Mouse (Mus musculus): ENCODE measurements around the gene Gsg1l.

The Gsg1l gene

DNA sequence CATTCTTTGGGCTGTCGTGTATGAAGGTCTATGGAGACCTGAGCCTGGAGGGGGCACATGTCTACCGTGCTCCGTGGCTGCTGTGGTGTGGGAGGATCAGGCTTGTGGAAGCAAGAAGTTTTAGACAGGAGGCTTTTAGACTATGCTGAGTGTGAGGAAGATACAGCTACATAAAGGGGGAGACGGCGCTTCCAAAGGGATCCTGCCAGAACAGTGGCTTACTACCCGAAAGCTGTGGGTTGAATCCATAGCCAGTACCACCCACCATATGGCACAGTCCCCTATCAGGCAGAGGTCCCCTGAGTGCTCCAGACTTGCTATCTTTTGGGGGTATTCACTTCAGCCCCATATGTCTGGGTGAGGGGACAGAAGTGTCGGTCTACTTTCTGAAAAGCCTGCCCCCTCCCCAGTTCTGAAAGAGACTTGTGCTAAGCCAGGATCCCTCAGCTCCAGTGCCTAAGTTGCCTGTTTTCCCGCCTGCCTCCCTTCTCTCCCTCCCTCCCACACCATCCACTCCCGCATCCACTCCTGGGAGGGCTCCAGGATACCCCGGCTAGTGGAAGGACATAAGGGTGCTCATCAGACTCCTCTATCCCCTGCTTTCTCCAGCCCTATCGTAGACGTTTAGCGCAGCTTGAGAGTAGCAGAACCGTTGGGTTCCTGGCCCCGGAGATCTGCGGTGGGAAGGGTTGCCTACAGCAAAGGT lies 1.1 kb downstream of the Gsg1l start:
- no peak for DNase-seq (ENCODE audit: low read depth)

DNA sequence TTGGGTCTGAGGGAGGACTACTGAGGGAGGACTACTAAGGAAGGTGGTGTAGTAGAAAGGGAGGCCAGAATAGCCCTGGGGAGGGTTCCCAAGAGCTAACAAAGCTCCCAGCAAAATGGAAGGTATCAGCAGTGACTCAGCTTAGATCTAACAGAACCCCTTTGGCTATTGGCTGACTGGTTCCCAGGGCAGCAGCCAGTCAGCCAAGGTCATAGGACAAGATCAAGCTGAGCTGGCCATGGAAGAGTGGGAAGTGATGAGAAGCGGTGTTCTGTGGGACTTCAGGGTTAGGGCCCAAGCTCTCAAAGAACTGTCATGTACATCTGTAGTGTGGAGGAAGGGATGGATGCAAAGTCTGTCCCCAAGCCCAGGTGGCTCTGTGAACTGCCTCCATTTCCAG lies 5.3 kb downstream of the Gsg1l start:
- no peak for DNase-seq (ENCODE audit: low read depth)

DNA sequence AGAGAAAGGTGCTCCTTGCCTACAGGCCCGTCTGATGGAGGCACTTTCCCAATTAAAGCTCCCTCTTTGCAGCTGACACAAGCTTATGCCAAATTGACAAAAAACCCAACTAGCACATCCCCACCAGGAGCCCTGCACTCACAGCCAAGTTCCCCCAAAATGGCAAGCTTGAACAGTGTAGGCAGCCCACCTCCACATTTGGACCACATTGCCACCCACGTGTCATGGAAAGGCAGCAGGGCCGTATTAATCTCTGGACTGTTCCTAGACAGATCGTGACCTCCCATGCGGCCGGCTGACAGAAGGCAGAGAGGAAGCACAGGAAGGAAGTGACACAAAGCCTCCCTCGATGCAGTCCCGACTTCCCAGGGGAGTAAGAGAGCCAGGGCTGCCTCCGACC lies 7.2 kb downstream of the Gsg1l start:
- DNase-seq (ENCODE audit: low read depth), result no peak

DNA sequence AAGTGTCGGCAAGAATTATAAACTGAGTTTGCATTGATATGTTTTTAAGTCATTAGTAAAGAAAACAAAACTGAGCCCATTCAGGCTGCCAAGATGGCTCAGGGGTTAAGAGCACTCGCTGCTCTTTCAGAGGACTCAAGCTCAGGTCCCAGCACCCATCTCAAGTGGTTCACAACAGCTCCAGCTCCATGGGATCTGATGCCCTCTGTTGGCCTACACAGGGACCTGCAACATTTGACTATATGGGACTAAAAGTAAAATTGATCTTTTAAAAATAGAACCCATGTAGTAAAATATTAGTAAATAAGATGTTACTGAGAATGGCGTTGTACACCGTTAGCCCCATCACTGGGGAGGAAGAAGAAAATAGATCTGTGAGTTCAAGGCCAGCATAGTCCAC lies 11.9 kb downstream of the Gsg1l start:
- no peak for DNase-seq (ENCODE audit: low read depth)

DNA sequence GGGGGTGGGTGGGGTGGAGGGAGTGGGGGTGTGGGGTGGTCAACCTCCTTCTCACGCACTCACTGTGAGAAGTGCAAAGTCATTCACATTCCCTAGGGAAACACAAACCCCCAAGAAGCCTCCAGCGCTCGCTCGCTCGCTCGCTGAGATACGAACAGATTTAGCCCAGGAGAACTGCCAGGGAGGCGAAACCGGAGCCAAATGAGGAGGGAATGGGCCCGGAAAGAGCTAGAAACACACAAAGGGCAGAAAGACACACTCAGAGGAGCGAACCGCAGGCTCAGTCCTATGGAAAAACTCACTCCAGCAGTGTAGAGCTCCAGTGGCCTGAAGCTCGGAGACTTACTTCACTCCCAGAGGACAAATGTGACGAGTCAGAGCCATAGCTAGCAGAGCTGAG lies 15.4 kb downstream of the Gsg1l start:
- DNase-seq (ENCODE audit: low read depth), result no peak

DNA sequence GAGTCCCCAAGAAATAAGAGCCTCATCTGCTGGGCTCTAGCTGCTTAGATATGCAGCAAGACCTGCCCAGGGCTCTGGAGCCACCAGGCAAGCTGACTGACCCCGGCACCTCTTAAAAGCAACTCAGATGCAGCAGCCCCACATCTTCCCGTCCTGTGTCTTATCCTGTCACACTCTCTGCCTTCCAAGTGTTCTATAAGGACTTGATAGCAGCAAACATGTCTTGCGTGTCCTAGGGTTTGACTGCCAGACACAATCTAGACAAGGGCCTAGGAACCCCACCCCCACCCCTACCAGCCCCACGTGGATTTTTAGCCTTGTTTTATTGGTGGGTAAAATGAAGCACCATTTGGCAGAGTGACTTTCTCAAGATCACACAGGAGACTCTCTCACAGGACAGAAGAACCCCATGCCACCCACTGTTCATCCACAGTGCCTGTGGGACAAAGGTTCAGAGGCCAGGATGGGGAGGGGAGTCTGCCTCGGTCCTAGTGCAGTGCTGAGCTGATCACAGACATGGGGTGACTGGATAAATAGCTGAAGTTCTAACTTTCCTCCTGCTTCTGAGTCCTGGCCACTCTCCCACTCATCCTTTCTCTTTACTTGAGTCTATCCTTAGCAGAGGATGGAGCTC lies 16.9 kb downstream of the Gsg1l start:
- DNase-seq (ENCODE audit: low read depth), result no peak

DNA sequence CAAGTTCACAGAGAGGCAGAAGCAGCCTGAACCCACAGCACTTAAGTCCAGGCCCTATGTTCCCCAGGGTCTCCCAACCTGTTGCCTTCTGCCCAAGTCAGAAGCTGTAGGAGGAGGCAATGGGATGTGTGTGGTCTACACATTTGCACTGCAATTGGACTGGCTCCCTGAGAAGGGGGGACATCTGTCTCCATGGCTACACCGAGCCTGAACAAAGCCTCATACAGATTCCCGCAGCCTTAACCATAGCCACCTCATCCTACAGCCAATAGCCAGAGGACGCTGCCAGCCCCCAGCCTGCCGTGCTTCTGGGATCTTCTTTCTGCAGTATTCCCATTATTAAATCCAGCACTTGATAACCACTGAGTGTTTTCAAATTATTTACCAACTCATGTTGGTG lies 20.0 kb downstream of the Gsg1l start:
- DNase-seq (ENCODE audit: low read depth), result no peak

DNA sequence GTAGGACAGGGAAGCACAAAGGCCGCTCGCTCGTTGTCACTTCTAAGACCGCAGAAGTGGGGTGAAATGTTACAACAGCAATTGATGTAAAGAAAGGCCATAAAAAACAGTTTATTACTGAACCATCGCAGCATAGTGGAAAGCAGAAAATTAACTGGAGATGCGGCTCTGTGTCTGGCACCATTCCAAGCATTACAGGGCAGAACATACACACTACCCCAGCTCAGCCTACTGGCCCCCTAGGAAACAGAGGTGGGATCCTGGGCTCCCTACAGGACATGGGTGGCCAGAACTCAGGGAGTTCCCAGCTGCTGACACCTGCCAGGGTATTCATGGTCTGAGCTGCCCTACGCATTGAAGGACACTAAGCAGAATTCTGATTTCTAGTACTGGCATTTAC lies 23.3 kb downstream of the Gsg1l start:
- DNase-seq (ENCODE audit: low read depth), result no peak

DNA sequence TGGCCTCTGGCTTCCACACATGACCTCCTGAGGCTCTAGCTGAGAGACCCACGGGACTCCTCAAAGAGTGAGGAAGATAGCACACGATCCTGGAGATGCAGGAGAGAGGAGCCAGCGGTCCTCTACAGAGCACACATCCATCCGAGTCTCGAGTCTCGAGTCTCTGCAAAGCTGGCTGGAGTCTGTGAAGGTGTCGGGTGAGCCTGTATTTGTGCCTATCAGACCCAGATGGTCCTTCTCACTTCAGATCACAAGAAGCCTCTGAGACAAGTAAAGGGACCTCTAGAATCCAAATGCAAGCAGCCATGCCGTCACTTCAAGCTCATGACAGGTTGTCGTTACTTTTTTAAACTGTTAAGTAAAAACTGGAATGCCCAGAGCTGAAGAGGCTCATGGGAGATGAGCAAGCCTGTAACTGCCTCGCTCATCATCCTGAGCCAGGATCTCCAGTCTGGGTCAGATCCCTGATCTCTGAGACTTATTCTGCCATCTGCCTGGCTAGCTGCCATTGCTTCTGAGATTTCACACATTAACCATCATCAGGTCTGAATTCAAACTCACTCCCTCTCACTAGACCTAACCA lies 24.8 kb downstream of the Gsg1l start:
- DNase-seq (ENCODE audit: low read depth), result no peak

DNA sequence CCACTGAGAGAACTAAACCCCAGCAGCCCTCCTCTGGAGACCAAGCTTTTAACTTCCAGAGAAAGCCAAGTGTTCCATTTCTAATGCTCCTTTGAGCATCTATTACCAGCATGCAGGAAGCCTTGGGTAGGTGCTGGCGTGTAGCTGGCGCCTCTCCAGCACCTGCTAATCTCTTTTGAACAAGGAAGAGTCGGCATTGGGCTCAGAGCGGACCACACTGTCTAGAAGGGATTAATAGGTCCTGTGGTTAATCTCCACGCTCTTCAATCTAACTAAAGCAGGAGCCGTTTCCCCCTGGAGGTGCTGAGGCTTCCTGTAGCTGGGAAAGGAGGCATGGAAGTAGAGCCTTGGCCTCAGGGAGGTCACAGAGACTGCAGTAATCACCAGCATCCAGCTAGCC lies 27.6 kb downstream of the Gsg1l start:
- DNase-seq (ENCODE audit: low read depth), result no peak

DNA sequence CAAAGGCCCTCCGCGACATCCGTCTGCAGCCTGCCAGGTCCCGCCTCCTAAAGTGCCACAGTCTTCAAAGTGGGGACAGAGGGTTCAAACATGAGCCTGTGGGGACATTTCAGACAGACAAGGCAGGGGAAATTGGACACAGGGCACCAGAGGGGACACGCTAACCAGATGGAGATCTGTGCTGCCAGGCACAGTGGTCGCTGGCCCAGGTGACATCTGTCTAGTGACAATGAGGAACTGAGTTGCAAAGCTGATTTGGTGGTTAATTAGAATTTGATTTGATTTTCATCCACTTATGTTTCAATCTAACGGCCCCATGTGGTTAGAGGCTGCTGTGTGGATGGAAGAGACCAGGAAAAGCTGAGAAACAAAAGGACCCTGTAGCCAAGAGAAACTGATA lies 28.6 kb downstream of the Gsg1l start:
- DNase-seq (ENCODE audit: low read depth), result no peak

DNA sequence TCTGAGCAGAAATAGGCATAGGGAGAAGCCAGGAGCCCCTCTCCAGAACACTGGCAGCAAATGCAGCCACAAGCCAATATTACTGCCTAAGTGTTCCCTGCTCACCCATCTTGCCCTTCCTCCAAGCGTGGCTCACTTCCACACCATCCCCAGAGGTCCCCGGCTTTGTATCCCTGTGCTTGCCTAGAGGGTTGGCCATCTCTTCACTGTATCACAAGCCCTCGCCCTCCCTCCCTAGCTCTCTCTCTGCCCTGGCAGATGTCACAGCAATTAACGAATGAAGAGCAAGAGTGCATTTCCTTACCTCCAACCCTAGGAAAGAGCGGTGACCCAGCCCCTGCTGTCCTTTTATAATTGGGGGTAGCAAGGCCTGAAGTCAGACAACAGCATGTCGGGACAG lies 30.3 kb downstream of the Gsg1l start:
- no peak for DNase-seq (ENCODE audit: low read depth)

DNA sequence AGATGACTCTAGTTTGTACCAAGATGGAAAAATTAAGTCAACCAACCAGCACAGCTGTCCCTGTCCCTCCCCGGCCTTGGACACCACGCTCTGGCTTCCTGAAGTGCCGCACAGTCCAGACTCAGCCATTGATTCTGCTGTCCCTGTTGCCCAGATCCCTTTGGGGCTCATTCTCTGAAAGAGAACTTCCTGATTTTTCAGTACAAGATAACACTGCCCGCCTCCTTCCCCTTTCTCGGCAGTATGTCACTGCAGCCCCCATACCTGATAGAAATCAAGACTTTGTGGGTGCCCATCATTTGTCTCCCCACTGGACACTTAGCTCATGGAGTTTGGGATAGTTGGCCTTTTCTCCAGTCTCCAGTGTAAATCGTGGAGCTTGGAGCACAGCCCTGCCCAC lies 37.1 kb downstream of the Gsg1l start:
- DNase-seq (ENCODE audit: low read depth), result peak; percentile 5

DNA sequence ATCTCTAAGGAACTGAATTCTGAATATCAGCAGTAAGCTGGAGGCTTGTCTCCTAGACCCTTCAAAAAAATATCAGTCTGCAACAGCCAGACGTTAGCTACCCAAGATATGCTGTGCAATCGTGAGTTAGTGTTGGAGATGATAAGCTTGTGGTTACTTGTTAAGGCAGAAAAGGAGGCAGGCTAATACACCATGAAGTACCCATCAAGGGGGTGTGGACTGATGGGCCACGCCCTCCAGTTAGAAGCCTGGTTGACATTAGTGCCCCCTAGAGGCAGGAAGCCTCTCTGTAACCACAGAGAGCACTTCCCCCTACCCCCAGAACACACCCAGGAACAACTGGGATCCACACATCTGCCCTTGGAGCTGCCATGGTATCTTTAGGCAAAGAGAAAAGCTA lies 39.9 kb downstream of the Gsg1l start:
- peak; percentile 58 for DNase-seq (ENCODE audit: low read depth)

DNA sequence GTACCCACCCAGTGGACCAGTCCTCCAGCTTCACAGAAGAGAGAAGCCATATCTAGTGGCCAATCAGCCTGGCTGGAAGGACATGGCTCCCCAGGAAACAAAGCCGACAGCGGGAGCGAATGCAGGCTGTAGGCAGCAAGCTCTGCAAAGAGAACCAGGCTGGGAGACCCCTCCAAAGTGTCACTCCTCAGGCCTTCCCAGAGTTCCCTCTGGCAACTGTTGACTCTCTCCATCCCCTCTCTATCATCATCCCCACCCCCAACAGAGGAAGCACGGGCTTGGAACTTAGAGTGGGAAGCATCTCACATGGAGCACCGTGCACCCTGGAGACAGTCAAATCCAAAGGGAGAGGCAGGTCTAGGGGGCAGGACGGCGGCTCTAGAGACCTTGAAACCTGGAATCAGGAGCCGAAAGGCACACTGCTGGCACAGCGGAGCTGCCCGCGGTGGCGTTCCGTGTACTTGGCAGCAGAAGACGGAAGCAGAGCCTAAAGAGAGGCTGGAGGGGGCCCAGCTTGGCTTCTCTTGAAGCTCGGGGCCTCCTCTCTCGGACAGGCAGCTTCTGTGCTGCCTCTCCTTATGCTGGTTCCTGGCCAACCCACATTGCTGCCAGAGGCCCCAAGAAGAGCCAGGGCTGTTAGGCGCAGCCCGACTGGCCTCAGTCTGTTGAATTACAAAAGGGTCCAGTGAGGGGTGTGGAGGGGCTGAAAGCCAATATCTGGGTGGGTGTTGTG lies 41.3 kb downstream of the Gsg1l start:
- no peak for DNase-seq (ENCODE audit: low read depth)

DNA sequence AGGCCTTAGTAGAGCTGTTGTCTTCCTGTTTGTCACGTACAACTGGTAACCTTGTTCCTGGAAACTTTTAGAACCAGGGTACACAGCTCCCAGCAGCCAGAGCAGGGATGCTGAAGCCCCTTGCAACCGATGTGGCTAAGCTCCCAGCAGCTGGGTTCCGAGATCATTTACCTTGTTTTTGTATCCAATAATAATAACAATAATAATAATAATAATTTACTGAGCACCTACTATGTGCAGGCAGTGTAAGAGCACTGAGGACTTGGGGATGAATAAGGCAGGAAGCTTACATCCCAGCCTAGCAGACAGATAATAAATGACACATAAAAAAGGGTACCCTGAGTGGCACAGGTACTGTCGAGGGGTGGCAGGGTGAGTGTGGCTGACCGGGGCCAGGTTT lies 42.4 kb downstream of the Gsg1l start:
- no peak for DNase-seq (ENCODE audit: low read depth)

DNA sequence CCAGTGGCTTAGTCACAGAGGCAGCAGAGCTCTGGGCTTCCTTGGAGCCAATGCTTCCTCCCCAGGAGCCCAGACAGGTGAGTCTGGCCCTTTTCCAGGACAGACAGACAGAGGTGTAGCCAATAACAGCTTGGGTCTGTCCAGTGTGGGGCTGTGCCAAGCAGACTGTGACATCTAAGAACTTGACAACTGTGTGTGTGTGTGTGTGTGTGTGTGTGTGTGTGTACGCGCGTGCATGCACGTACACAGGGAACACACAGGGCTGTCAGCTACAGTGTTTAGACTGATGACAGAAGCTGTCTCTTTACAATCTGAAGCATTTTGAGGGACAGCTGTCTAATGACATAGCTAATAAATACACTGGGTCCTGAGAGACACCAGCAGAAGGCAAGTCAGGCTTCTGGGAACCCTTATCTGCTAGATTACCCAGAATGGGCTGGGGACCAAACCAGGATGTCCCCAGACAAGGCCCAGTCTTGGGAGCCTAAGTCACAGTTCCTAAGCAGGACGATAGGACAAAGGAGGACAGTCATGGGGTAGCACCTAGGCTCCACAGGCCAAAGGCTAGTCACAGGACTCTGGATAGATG lies 42.9 kb downstream of the Gsg1l start:
- DNase-seq (ENCODE audit: low read depth), result no peak

DNA sequence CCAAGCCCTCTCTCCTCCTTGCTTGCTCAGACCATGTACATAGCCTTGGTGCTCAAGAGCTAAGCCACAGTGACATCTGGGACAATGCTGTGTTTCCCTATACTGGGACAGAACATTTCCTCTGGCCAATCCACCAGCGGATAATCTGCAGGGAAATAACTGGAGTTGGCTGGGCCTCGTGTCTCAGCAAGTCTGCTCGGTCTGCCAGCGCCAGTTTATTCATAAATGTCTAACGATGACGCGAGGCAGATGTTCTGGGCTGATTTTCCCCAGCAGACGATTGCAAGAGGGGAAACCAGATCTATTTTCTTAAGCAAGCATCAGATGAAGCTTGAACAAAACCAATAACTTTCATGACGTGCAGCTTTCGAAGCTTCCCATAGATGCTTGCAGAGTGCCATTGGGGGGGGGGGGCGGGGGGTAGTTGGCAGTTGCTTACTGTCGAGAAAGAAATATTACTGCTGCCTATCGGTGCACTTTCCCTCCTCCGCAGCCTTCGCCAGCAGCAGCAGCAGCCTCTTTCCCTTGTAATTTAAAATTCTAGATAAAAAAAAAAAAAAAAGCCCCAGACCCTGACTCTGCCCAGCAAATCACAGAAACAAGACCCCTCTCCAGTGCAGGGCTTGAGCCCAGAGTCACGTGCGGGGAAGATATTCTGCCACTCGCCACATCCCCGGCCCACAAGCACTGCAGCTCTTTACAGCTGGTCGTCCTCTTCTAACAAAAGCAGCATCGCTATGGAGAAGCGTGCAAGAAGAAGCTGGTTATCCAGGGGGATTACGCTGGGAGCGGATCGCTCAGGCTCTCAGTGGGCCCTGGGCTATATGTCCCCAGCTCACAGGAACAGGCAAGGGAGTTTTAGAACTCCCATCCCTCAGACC lies 43.6 kb downstream of the Gsg1l start:
- DNase-seq (ENCODE audit: low read depth), result no peak

DNA sequence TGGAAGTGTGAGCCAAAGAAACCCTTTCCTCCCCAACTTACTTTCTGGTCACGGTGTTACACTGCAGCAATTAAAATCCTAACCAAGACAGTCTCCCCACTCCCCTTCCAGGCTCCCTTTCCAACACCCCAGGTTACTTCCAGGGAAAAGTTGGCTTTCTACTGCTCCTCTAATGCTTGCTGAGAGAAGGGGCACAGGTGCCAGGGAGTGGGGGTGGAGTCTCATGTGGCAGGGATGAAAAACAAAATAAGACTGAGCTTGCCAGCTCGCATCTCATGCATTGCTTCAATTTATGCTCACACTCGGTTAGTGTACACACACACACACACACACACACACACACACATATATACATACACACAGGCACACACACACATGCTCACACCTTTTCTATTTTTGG lies 46.9 kb downstream of the Gsg1l start:
- DNase-seq (ENCODE audit: low read depth), result no peak

DNA sequence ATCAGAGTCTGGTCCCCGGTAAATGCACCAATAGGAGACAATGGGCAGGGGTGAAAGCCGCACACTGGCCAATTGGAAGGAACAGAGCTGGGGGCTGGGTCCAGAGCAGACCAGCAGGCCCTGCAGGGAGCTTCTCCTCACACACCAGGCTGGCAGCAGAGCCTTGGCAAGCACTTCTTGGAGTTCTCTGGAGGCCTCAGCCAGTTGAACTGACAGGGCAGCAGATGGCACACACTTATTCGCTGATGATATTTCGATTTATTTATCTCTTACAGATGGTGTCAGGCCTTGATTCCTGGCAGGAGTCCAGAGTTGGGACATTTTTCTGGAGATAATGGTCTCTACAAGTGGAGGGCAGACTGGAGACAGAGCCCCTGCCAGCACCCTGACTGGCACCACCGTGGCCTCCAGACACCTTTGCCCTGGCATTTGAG lies 49.4 kb downstream of the Gsg1l start:
- DNase-seq (ENCODE audit: low read depth), result no peak

DNA sequence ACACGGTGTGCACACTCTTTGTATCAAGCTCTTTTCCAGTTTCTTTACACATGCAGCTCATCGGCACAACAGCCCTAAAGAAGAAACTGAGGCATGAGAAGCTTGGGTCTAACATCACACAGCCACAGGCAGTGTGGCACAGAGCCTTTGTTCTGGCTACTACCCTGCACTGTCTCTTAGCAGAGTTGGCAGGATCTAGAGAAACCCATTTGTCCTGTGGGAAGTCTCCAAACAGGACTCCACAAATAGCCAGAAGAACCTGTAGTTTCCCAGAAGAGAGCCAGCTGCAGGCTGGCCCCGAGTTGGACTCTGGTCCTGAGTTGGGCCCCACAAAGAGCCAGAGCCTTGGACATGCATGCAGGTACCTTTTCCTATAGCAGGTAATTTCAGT lies 49.9 kb downstream of the Gsg1l start:
- DNase-seq (ENCODE audit: low read depth), result no peak

All from 416B (cell line).